Mouse (Mus musculus): Measurements from ENCODE around the gene Tmem41b. TPM values are rescaled to one million over a fixed set of nuclear protein-coding genes. Genes with fewer than 3 reads are reported as not detected.
"Not testable (repeated sequence)": the region's sequence is repeated elsewhere in the genome, so short reads cannot be mapped to it uniquely, and the experiment has no call there.

Tmem41b gene
- polyA plus RNA-seq, 1 experiment from 2014 or later = 73.8 TPM

GRCm38 (mm10) chr7:109986133-109986669 is 528 bp downstream of the Tmem41b start:
- H3K4me2 ChIP-seq (ENCODE audit: low read depth, low read length) = peak overlapping the region; percentile 80
- H3K4me3 ChIP-seq (ENCODE audit: low read depth, low read length) = peak overlapping the region; percentile 43
- H3K27ac ChIP-seq (ENCODE audit: low read depth, low read length) = peak overlapping the region; percentile 84
- peak; percentile 99 for ATAC-seq (ENCODE audit: low read depth)
- H3K9ac ChIP-seq (replicated peaks; ENCODE audit: low read depth, low read length) = peak overlapping the region; percentile 62
- no peaks in the 10 kb centered on the region for H3K27me3 ChIP-seq (ENCODE audit: control insufficient read depth, insufficient read depth, low read length)
- H3K4me1 ChIP-seq (ENCODE audit: control insufficient read depth, insufficient read depth, low read length) = peaks cover 10% of the 10 kb centered on the region
- under 1% methylated on average over 43 of the region's 43 CpGs for WGBS
- peaks cover 11% of the 10 kb centered on the region for H3K36me3 ChIP-seq (ENCODE audit: control insufficient read depth, insufficient read depth, low read length)
- H3K9me3 ChIP-seq (ENCODE audit: control insufficient read depth, low read length) = no peaks in the 10 kb centered on the region

- Histone ChIP-seq H3K9me3 (ENCODE audit: control insufficient read depth, low read length) (no peaks in the 10 kb centered on the region), H3K4me1 (ENCODE audit: control insufficient read depth, insufficient read depth, low read length) (peaks cover 10% of the 10 kb centered on the region), H3K9ac (replicated peaks; ENCODE audit: low read depth, low read length) (peak overlapping the region; percentile 62), H3K4me2 (ENCODE audit: low read depth, low read length) (peak overlapping the region; percentile 80), H3K4me3 (ENCODE audit: low read depth, low read length) (peak overlapping the region; percentile 43), H3K36me3 (ENCODE audit: control insufficient read depth, insufficient read depth, low read length) (peaks cover 12% of the 10 kb centered on the region), H3K27ac (ENCODE audit: low read depth, low read length) (no peak overlapping the region), H3K27me3 (ENCODE audit: control insufficient read depth, insufficient read depth, low read length) (no peaks in the 10 kb centered on the region)
- no peak; the same call in 1 of the 2 replicates for ATAC-seq (ENCODE audit: low read depth)
- WGBS = under 1% methylated on average over 27 of the region's 27 CpGs
Measured at GRCm38 (mm10) chr7:109985661-109986132, 1.0 kb downstream of the Tmem41b start.

- WGBS = 87% methylated on average over 5 of the region's 5 CpGs
- not testable (repeated sequence) for H3K9me3 ChIP-seq (ENCODE audit: control insufficient read depth, low read length)
Measured at GRCm38 (mm10) chr7:109984608-109985007, 2.1 kb downstream of the Tmem41b start.

GRCm38 (mm10) chr7:109977131-109977530 is 9.6 kb downstream of the Tmem41b start:
- not testable (repeated sequence) for H3K9me3 ChIP-seq (ENCODE audit: control insufficient read depth, low read length); H3K27ac ChIP-seq (ENCODE audit: low read depth, low read length); ATAC-seq (ENCODE audit: low read depth); H3K9ac ChIP-seq (replicated peaks; ENCODE audit: low read depth, low read length); H3K4me2 ChIP-seq (ENCODE audit: low read depth, low read length); H3K4me1 ChIP-seq (ENCODE audit: control insufficient read depth, insufficient read depth, low read length); H3K4me3 ChIP-seq (ENCODE audit: low read depth, low read length); H3K27me3 ChIP-seq (ENCODE audit: control insufficient read depth, insufficient read depth, low read length)
- WGBS = 75% methylated on average over 5 of the region's 5 CpGs
- H3K36me3 ChIP-seq (ENCODE audit: control insufficient read depth, insufficient read depth, low read length) = peaks cover 39% of the 10 kb centered on the region

More at GRCm38 (mm10) chr7:109984608-109985007, 2.1 kb downstream of the Tmem41b start:
- not testable (repeated sequence) for H3K4me3 ChIP-seq (ENCODE audit: low read depth, low read length); H3K27ac ChIP-seq (ENCODE audit: low read depth, low read length); H3K9ac ChIP-seq (replicated peaks; ENCODE audit: low read depth, low read length); ATAC-seq (ENCODE audit: low read depth); H3K27me3 ChIP-seq (ENCODE audit: control insufficient read depth, insufficient read depth, low read length); H3K4me1 ChIP-seq (ENCODE audit: control insufficient read depth, insufficient read depth, low read length); H3K4me2 ChIP-seq (ENCODE audit: low read depth, low read length)
- H3K36me3 ChIP-seq (ENCODE audit: control insufficient read depth, insufficient read depth, low read length) = peaks cover 20% of the 10 kb centered on the region

- WGBS = 94% methylated on average over 6 of the region's 6 CpGs
- ATAC-seq (ENCODE audit: low read depth) = no peak
Measured at GRCm38 (mm10) chr7:109975966-109976715, 10.6 kb downstream of the Tmem41b start.

GRCm38 (mm10) chr7:109969542-109969941 is 17.2 kb downstream of the Tmem41b start:
- Histone ChIP-seq H3K27ac (ENCODE audit: low read depth, low read length) (peak overlapping the region; percentile 64), H3K9ac (replicated peaks; ENCODE audit: low read depth, low read length) (no peak overlapping the region), H3K27me3 (ENCODE audit: control insufficient read depth, insufficient read depth, low read length) (no peaks in the 10 kb centered on the region), H3K4me1 (ENCODE audit: control insufficient read depth, insufficient read depth, low read length) (peaks cover 6% of the 10 kb centered on the region; the same call in 1 of the 2 replicates), H3K4me2 (ENCODE audit: low read depth, low read length) (no peak overlapping the region), H3K4me3 (ENCODE audit: low read depth, low read length) (no peak overlapping the region), H3K9me3 (ENCODE audit: control insufficient read depth, low read length) (no peaks in the 10 kb centered on the region), H3K36me3 (ENCODE audit: control insufficient read depth, insufficient read depth, low read length) (peaks cover 7% of the 10 kb centered on the region; the same call in 1 of the 2 replicates)
- no peak for ATAC-seq (ENCODE audit: low read depth)

More at GRCm38 (mm10) chr7:109975966-109976715, 10.6 kb downstream of the Tmem41b start:
- H3K9ac ChIP-seq (replicated peaks; ENCODE audit: low read depth, low read length) = no peak overlapping the region
- H3K9me3 ChIP-seq (ENCODE audit: control insufficient read depth, low read length) = no peaks in the 10 kb centered on the region
- H3K4me3 ChIP-seq (ENCODE audit: low read depth, low read length) = no peak overlapping the region
- peaks cover 31% of the 10 kb centered on the region for H3K36me3 ChIP-seq (ENCODE audit: control insufficient read depth, insufficient read depth, low read length)
- H3K4me2 ChIP-seq (ENCODE audit: low read depth, low read length) = no peak overlapping the region
- no peaks in the 10 kb centered on the region for H3K27me3 ChIP-seq (ENCODE audit: control insufficient read depth, insufficient read depth, low read length)
- H3K4me1 ChIP-seq (ENCODE audit: control insufficient read depth, insufficient read depth, low read length) = no peaks in the 10 kb centered on the region
- no peak overlapping the region for H3K27ac ChIP-seq (ENCODE audit: low read depth, low read length)

- no peak overlapping the region for H3K9ac ChIP-seq (replicated peaks; ENCODE audit: low read depth, low read length)
- no peak overlapping the region for H3K4me3 ChIP-seq (ENCODE audit: low read depth, low read length)
- H3K36me3 ChIP-seq (ENCODE audit: control insufficient read depth, insufficient read depth, low read length) = peaks cover 7% of the 10 kb centered on the region; the same call in 1 of the 2 replicates
- ATAC-seq (ENCODE audit: low read depth) = peak; percentile 86
- no peaks in the 10 kb centered on the region for H3K27me3 ChIP-seq (ENCODE audit: control insufficient read depth, insufficient read depth, low read length)
- peak overlapping the region; percentile 64 for H3K27ac ChIP-seq (ENCODE audit: low read depth, low read length)
- no peak overlapping the region for H3K4me2 ChIP-seq (ENCODE audit: low read depth, low read length)
- 0% methylated on average over 2 of the region's 2 CpGs for WGBS
- H3K4me1 ChIP-seq (ENCODE audit: control insufficient read depth, insufficient read depth, low read length) = peaks cover 6% of the 10 kb centered on the region; the same call in 1 of the 2 replicates
- no peaks in the 10 kb centered on the region for H3K9me3 ChIP-seq (ENCODE audit: control insufficient read depth, low read length)
Measured at GRCm38 (mm10) chr7:109968924-109969450, 17.7 kb downstream of the Tmem41b start.

GRCm38 (mm10) chr7:109967805-109968579 is 18.7 kb downstream of the Tmem41b start:
- Histone ChIP-seq H3K4me1 (ENCODE audit: control insufficient read depth, insufficient read depth, low read length) (peaks cover 6% of the 10 kb centered on the region; the same call in 1 of the 2 replicates), H3K36me3 (ENCODE audit: control insufficient read depth, insufficient read depth, low read length) (peaks cover 7% of the 10 kb centered on the region; the same call in 1 of the 2 replicates), H3K4me3 (ENCODE audit: low read depth, low read length) (no peak overlapping the region), H3K27me3 (ENCODE audit: control insufficient read depth, insufficient read depth, low read length) (no peaks in the 10 kb centered on the region), H3K9ac (replicated peaks; ENCODE audit: low read depth, low read length) (no peak overlapping the region), H3K9me3 (ENCODE audit: control insufficient read depth, low read length) (no peaks in the 10 kb centered on the region), H3K4me2 (ENCODE audit: low read depth, low read length) (no peak overlapping the region), H3K27ac (ENCODE audit: low read depth, low read length) (peak overlapping the region; percentile 35)
- WGBS = 45% methylated on average over 11 of the region's 11 CpGs
- peak; percentile 72 for ATAC-seq (ENCODE audit: low read depth)
